Mouse (Mus musculus): ENCODE results near the gene Eno3.

- TF ChIP-seq CTCF (IDR thresholded peaks at IDR 0.05; ENCODE audit: low read depth) (no peak), EP300 (IDR thresholded peaks at IDR 0.05; ENCODE audit: low read depth) (no peak)
These were observed 1.5 kb downstream of the Eno3 start for GRCm38 (mm10) chr11:70658521-70658920.
